Mouse (Mus musculus): ENCODE measurements around the gene Znrf4.
A peak's percentile ranks its signal among the peaks of the same experiment; 100 is the strongest.
"Not testable (repeated sequence)": the region's sequence is repeated elsewhere in the genome, so short reads cannot be mapped to it uniquely, and the experiment has no call there.

The Znrf4 gene

GRCm38 (mm10) chr17:56524943-56525342 is 12.7 kb upstream of the Znrf4 start:
- no peak for DNase-seq (ENCODE audit: low read depth)

DNA sequence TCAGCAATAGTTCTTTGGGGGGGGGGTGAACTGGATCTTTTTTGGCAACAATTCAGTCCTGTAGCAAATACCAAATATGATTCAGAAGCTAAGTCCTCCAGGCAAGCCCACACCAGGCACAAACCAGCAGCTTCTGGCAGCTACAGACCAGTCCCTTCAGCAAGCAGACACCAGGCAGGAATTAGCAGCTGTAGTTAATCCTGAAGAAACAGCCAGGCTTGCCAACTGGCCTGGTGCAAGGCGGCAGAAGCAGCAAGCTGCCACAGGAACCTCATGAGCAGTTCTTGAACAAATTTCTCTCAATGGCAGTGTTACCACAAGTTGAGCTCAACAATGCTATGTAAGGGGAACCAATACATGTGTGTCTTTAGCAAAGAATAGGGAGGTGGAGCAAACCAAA is 10.5 kb upstream of the Znrf4 start:
- DNase-seq (ENCODE audit: low read depth) = no peak

DNA sequence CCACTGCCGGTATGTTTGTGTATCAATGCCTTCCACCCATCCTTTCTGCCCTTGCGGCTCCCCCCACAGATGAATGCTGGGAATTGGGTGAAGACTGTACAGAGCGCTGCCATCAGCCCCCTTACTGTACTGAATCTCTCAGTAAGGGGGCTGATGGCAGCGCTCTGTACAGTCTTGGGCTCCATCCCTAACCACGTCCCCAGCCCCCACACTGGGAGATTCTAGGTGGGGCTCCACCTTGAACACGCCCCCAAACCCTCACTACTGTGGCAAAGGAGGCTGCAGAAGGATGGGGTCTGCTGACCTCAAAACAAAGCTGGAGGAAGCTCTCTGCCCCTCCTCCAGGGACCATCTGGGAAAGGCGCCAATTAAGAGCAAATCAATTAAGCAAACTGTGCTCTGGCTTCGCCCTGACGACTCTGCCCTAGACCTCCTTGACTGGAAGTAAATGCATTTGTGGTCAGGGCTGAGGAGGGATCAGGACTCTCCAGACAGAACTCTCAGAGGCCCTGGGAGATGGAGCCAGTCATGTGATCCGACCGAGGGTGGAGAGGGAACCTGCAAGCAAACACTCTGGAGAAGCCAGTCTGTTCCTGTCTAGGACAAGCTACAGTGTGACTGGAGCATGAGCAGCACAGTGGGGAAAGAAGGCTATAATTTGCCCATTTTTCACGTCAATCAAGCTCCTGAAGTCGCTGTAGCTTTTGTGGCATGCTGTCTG is 3.6 kb upstream of the Znrf4 start:
- no peak for DNase-seq (ENCODE audit: low read depth)

GRCm38 (mm10) chr17:56514916-56515315 is 2.7 kb upstream of the Znrf4 start:
- DNase-seq (ENCODE audit: low read depth) = no peak

- no peak for DNase-seq (ENCODE audit: low read depth)
These were observed 2.1 kb upstream of the Znrf4 start for GRCm38 (mm10) chr17:56514330-56514729.

- DNase-seq (ENCODE audit: low read depth) = no peak
These were observed 532 bp downstream of the Znrf4 start for GRCm38 (mm10) chr17:56511707-56512090.

GRCm38 (mm10) chr17:56510970-56511706 is 1.1 kb downstream of the Znrf4 start:
- DNase-seq (ENCODE audit: low read depth) = no peak

- DNase-seq (ENCODE audit: low read depth) = no peak
These were observed 1.7 kb downstream of the Znrf4 start for GRCm38 (mm10) chr17:56510473-56510969.

DNA sequence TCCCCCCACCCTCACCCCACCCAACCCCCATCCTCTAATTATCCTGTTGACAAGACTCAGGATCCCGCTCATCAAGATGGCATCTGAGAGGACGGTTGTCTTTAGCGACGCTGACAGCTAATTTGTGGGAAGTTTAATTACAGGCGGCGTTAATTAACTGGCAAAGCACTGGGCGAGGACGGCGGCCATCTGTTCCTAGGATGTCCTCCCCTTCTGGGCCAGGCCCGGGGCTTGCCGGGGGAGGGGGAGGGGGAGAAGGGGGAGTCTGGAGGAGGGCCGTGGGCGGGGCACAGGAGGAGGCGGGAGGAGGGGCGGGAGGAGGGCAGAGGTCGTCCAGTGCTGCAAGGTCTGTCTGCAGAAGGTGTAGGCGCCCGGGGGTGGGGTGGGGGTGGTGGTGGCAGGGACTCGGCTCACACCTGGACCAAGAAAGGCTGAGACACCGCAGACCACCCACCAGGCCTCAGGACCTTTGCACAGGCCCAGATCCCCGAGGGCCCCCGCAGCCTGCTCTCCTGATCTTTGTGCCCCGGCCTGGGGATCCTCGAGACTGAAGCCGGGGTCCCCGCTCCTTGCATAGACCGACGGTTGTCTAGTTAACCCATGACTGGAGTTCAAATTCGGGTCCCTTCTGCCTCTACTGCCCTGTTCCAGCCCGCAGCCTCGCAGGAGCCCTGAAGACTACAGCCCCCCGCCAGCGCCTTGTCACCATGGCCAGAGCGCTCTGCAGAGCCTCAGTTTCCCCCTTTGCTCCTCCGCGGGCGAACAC is 2.3 kb downstream of the Znrf4 start:
- no peak for DNase-seq (ENCODE audit: low read depth)

GRCm38 (mm10) chr17:56509021-56509640 is 3.1 kb downstream of the Znrf4 start:
- DNase-seq (ENCODE audit: low read depth) = no peak

- peak; percentile 98 for DNase-seq (ENCODE audit: low read depth)
These were observed 4.8 kb downstream of the Znrf4 start for GRCm38 (mm10) chr17:56507161-56508068.

- no peak for DNase-seq (ENCODE audit: low read depth)
These were observed 5.7 kb downstream of the Znrf4 start for GRCm38 (mm10) chr17:56506417-56507065.

- DNase-seq (ENCODE audit: low read depth) = no peak
These were observed 6.8 kb downstream of the Znrf4 start for GRCm38 (mm10) chr17:56505401-56505800.

DNA sequence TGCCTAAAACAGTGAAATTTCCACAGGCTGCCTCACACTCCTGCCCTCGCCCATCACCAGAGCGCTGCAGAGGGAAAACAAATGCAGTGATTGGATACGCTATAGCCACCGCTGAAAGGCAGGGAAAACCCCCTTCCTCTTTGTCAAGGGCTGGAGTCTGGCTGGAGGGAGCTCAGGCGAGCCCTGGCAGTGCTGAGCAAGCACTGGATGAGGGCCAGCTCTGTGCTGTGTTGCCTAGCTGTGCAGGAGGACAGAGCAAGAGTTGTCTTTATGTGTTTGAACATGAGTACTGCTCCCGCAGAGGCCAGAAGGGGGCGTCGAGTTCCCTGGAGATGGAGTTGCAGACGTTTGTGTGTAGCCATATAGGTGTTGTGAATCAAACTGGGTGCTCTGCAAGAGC is 9.7 kb downstream of the Znrf4 start:
- DNase-seq (ENCODE audit: low read depth) = no peak

DNA sequence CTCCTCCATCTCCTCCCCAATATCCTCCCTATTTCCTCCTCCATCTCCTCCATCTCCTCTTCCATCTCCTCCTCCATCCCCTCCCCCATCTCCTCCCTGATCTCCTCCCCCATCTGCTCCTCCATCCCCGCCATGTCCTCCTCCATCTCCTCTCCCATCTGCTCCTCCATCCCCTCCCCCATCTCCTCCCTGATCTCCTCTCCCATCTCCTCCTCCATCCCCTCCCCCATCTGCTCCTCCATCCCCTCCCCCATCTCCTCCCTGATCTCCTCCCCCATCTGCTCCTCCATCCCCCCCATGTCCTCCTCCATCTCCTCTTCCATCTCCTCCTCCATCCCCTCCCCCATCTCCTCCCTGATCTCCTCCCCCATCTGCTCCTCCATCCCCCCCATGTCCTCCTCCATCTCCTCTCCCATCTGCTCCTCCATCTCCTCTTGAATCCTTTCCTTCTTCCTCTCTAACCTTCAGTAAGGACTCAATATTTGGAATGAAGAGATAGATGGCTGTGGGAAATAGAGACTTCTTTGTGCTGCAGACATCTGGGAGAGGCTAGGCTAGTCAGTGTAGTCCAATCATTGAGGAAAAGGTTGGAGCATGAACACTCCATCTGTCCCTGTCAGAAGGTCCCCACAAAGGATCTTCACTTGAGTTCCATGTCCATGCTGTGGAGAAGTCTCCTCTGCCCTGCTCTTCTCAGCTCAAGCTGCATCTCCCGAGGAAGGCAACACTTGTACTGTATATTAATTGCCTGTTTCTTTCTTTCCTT is 10.4 kb downstream of the Znrf4 start:
- not testable (repeated sequence) for DNase-seq (ENCODE audit: low read depth)

GRCm38 (mm10) chr17:56499229-56499628 is 13.0 kb downstream of the Znrf4 start:
- DNase-seq (ENCODE audit: low read depth) = no peak

DNA sequence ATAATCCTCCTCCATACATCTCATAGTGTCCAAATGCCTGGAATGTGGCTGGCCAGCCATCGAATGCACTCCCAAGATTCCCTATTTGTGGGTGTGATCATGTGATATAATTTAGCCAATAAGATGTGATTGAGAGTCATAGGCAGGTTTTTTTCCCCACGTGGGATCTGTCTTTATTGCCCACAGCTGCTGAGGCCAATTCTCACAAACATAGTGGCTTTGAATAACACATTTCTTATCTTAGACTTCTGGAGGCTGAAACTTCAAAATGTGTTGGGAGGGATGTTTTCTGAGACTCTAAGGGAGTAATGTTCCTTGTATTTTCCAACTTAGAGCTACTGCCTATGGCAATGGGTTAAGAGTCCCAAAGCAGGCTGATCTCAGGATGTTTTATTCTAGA is 17.8 kb downstream of the Znrf4 start:
- DNase-seq (ENCODE audit: low read depth) = no peak

DNA sequence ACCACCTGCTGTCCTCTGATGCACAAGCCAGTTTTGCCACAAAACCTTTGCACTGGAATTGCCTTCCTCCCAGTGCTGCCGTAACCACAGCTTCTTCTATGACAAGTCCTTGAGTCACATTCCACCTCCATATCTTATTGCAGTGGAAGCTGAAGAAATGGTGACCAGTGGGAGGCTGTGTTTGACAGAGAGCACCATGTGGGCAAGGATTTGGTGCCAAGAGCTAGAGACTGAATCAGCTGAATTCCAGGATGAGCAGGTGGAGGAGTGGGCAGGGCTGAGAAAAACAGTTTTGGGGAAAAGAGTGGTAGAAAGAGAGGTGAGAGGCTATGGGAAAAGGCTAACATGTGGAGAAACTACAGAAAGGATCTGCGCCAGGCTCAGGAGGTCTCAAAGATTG is 18.4 kb downstream of the Znrf4 start:
- DNase-seq (ENCODE audit: low read depth) = no peak

- no peak for DNase-seq (ENCODE audit: low read depth)
These were observed 21.6 kb downstream of the Znrf4 start for GRCm38 (mm10) chr17:56490438-56491152.
